Mouse (Mus musculus) frontal cortex, postnatal 36 days (tissue): ENCODE data around the gene Faap20.

Source experiments
- DNase-seq, 2 experiments: peaks; one replicate each; pipeline ENCODE4 v3.0.0; 2022; ENCODE audit warnings: low spot score in 2 of 2

Gene Faap20

GRCm38 (mm10) chr4:155249648-155250351 lies at the start of gene Faap20:
Gene Faap20, plus strand, starts transcription at chr4:155249802.
- DNase-seq: peak; percentile 81 to 83

- DNase-seq: no peak
Observed at GRCm38 (mm10) chr4:155200861-155201390, 48.7 kb upstream of the Faap20 start.

- no peak for DNase-seq
Observed at GRCm38 (mm10) chr4:155201764-155202163, 47.8 kb upstream of the Faap20 start.

GRCm38 (mm10) chr4:155205919-155206318 lies 43.7 kb upstream of the Faap20 start:
- no peak for DNase-seq

- DNase-seq: no peak
Observed at GRCm38 (mm10) chr4:155206498-155206897, 43.1 kb upstream of the Faap20 start.

GRCm38 (mm10) chr4:155207841-155208240 lies 41.8 kb upstream of the Faap20 start:
- no peak for DNase-seq

GRCm38 (mm10) chr4:155208613-155209012 lies 41.0 kb upstream of the Faap20 start:
- no peak for DNase-seq

- DNase-seq: no peak
Observed at GRCm38 (mm10) chr4:155209079-155209478, 40.5 kb upstream of the Faap20 start.

GRCm38 (mm10) chr4:155209494-155209893 lies 40.1 kb upstream of the Faap20 start:
- no peak for DNase-seq

GRCm38 (mm10) chr4:155213052-155213751 lies 36.4 kb upstream of the Faap20 start:
- DNase-seq: peak in 1 of 2 experiments; percentile 51

GRCm38 (mm10) chr4:155213752-155214054 lies 35.9 kb upstream of the Faap20 start:
- DNase-seq: no peak

GRCm38 (mm10) chr4:155214188-155214587 lies 35.4 kb upstream of the Faap20 start:
- DNase-seq: no peak

- DNase-seq: no peak
Observed at GRCm38 (mm10) chr4:155214793-155215192, 34.8 kb upstream of the Faap20 start.

GRCm38 (mm10) chr4:155215203-155215602 lies 34.4 kb upstream of the Faap20 start:
- DNase-seq: no peak

- DNase-seq: peak in 1 of 2 experiments; percentile 51
Observed at GRCm38 (mm10) chr4:155215773-155216630, 33.6 kb upstream of the Faap20 start.

GRCm38 (mm10) chr4:155217241-155218103 lies 32.1 kb upstream of the Faap20 start:
- DNase-seq: no peak

- DNase-seq: no peak
Observed at GRCm38 (mm10) chr4:155218104-155218732, 31.4 kb upstream of the Faap20 start.

- DNase-seq: no peak
Observed at GRCm38 (mm10) chr4:155219271-155220212, 30.1 kb upstream of the Faap20 start.
